Mouse (Mus musculus): ENCODE measurements at regions not wholly inside any gene's neighbourhood (a gene's known extent, or its start where the extent isn't known, plus 50 kb on each side); places are given as distances from the start of the nearest gene placed in this dataset.

- Histone ChIP-seq H3K9ac (ENCODE audit: control insufficient read depth, low read depth, low read length, poor library complexity, severe bottlenecking) (no peak overlapping the region), H3K27me3 (ENCODE audit: control insufficient read depth in 1 of 2, insufficient read depth in 2 of 2, low read length in 2 of 2) (no peaks in the 10 kb centered on the region), H3K36me3 (ENCODE audit: control insufficient read depth in 1 of 2, insufficient read depth in 2 of 2, low read length in 2 of 2) (no peaks in the 10 kb centered on the region), H3K27ac (ENCODE audit: control insufficient read depth, low read depth, low read length) (no peak overlapping the region), H3K4me3 (ENCODE audit: control insufficient read depth in 1 of 2, insufficient read depth in 1 of 2, low read depth in 2 of 2, low read length in 2 of 2) (no peak overlapping the region), H3K4me1 (ENCODE audit: control insufficient read depth in 1 of 2, insufficient read depth in 2 of 2, low read length in 2 of 2) (no peaks in the 10 kb centered on the region), H3K9me3 (replicated peaks; ENCODE audit: insufficient read depth, low read length) (no peaks in the 10 kb centered on the region), H3K79me2 (ENCODE audit: control insufficient read depth, insufficient read depth, low read length, poor library complexity) (no peaks in the 10 kb centered on the region)
- DNase-seq (ENCODE audit: low read depth, low spot score): no peak
- TF ChIP-seq MAX (IDR thresholded peaks at IDR 0.05; ENCODE audit: low read length): no peak
- TF ChIP-seq TAL1 (IDR thresholded peaks at IDR 0.05; ENCODE audit: low read length): no peak
- TF ChIP-seq TBP (IDR thresholded peaks at IDR 0.05; ENCODE audit: low read depth, low read length): no peak
- no peak for TF ChIP-seq MYC (IDR thresholded peaks at IDR 0.05; ENCODE audit: low read depth, low read length)
- no peak for TF ChIP-seq MEF2A (IDR thresholded peaks at IDR 0.05; ENCODE audit: extremely low read depth, insufficient replicate concordance, low read depth, low read length, poor library complexity, severe bottlenecking)
- no peak for TF ChIP-seq MAZ (IDR thresholded peaks at IDR 0.05; ENCODE audit: low read depth, low read length)
- no peak for TF ChIP-seq GATA1 (IDR thresholded peaks at IDR 0.05; ENCODE audit: low read depth, low read length)
Observed at GRCm38 (mm10) chr8:42442786-42443185, 698.5 kb downstream of the Triml1 start.

- no peaks in the 10 kb centered on the region for H3K79me2 ChIP-seq (ENCODE audit: control insufficient read depth, insufficient read depth, low read length, poor library complexity)
- no peaks in the 10 kb centered on the region for H3K27me3 ChIP-seq (ENCODE audit: control insufficient read depth in 1 of 2, insufficient read depth in 2 of 2, low read length in 2 of 2)
- H3K9ac ChIP-seq (ENCODE audit: control insufficient read depth, low read depth, low read length, poor library complexity, severe bottlenecking): no peak overlapping the region
- no peak overlapping the region for H3K4me3 ChIP-seq (ENCODE audit: control insufficient read depth in 1 of 2, insufficient read depth in 1 of 2, low read depth in 2 of 2, low read length in 2 of 2)
- peaks cover 0 to 3% of the 10 kb centered on the region in 2 experiments; a peak in 2 of 4 replicates for H3K4me1 ChIP-seq (ENCODE audit: control insufficient read depth in 1 of 2, insufficient read depth in 2 of 2, low read length in 2 of 2)
- H3K36me3 ChIP-seq (ENCODE audit: control insufficient read depth in 1 of 2, insufficient read depth in 2 of 2, low read length in 2 of 2): peaks cover 0 to 4% of the 10 kb centered on the region in 2 experiments; a peak in 2 of 4 replicates
- TF ChIP-seq TCF12 (IDR thresholded peaks at IDR 0.05; ENCODE audit: low read depth, low read length): no peak
- no peak for TF ChIP-seq UBTF (IDR thresholded peaks at IDR 0.05; ENCODE audit: borderline replicate concordance, insufficient read depth, low read depth, low read length)
- H3K27ac ChIP-seq (ENCODE audit: control insufficient read depth, low read depth, low read length): no peak overlapping the region
- DNase-seq (ENCODE audit: low read depth, low spot score): no peak
- H3K9me3 ChIP-seq (replicated peaks; ENCODE audit: insufficient read depth, low read length): no peaks in the 10 kb centered on the region
Observed at GRCm38 (mm10) chr8:42402632-42403031, 738.7 kb downstream of the Triml1 start.

GRCm38 (mm10) chr8:42396886-42397285 lies 744.4 kb downstream of the Triml1 start:
- H3K27ac ChIP-seq (ENCODE audit: control insufficient read depth, low read depth, low read length): peak overlapping the region; percentile 56
- DNase-seq (ENCODE audit: low read depth, low spot score): peak; percentile 56
- no peak overlapping the region for H3K9ac ChIP-seq (ENCODE audit: control insufficient read depth, low read depth, low read length, poor library complexity, severe bottlenecking)
- H3K4me1 ChIP-seq (ENCODE audit: control insufficient read depth in 1 of 2, insufficient read depth in 2 of 2, low read length in 2 of 2): peaks cover 2 to 6% of the 10 kb centered on the region in 2 experiments; a peak in 2 of 4 replicates
- TF ChIP-seq TAL1 (IDR thresholded peaks at IDR 0.05; ENCODE audit: low read length) (peak; percentile 20; the same call in 1 of the 2 replicates), ELF1 (IDR thresholded peaks at IDR 0.05; ENCODE audit: low read depth, low read length) (peak; percentile 11; the same call in 1 of the 2 replicates), TBP (IDR thresholded peaks at IDR 0.05; ENCODE audit: low read depth, low read length) (0 out of 2 replicates have a peak, but pooled peaks have one; percentile 9), POLR2AphosphoS2 (IDR thresholded peaks at IDR 0.05; ENCODE audit: low read length) (no peak), TCF12 (IDR thresholded peaks at IDR 0.05; ENCODE audit: low read depth, low read length) (peak; percentile 88), RCOR1 (IDR thresholded peaks at IDR 0.05; ENCODE audit: low read depth, low read length) (peak; percentile 67; the same call in 1 of the 2 replicates), USF2 (IDR thresholded peaks at IDR 0.05; ENCODE audit: borderline replicate concordance in 1 of 2, insufficient read depth in 1 of 2, low read depth in 1 of 2, low read length in 2 of 2) (no peak), MYB (IDR thresholded peaks at IDR 0.05; ENCODE audit: low read depth, low read length) (peak; percentile 68), MAFK (IDR thresholded peaks at IDR 0.05; ENCODE audit: borderline replicate concordance, low read depth, low read length) (no peak), ETS1 (IDR thresholded peaks at IDR 0.05; ENCODE audit: low read depth, low read length) (peak; percentile 70), GATA1 (IDR thresholded peaks at IDR 0.05; ENCODE audit: low read depth, low read length) (peak; percentile 77), SIN3A (IDR thresholded peaks at IDR 0.05; ENCODE audit: low read length) (peak; percentile 56; the same call in 1 of the 2 replicates), POLR2AphosphoS5 (IDR thresholded peaks at IDR 0.05; ENCODE audit: borderline replicate concordance, low read depth, low read length) (no peak), EP300 (IDR thresholded peaks at IDR 0.05; ENCODE audit: low read depth in 1 of 2, low read length in 2 of 2) (peak; percentile 82 to 94), BHLHE40 (IDR thresholded peaks at IDR 0.05; ENCODE audit: borderline replicate concordance, low read depth, low read length) (no peak)
- H3K9me3 ChIP-seq (replicated peaks; ENCODE audit: insufficient read depth, low read length): no peaks in the 10 kb centered on the region
- no peaks in the 10 kb centered on the region for H3K27me3 ChIP-seq (ENCODE audit: control insufficient read depth in 1 of 2, insufficient read depth in 2 of 2, low read length in 2 of 2)
- peak overlapping the region in 1 of 2 experiments; percentile 19; a peak in 2 of 4 replicates for H3K4me3 ChIP-seq (ENCODE audit: control insufficient read depth in 1 of 2, insufficient read depth in 1 of 2, low read depth in 2 of 2, low read length in 2 of 2)
- H3K79me2 ChIP-seq (ENCODE audit: control insufficient read depth, insufficient read depth, low read length, poor library complexity): no peaks in the 10 kb centered on the region
- H3K36me3 ChIP-seq (ENCODE audit: control insufficient read depth in 1 of 2, insufficient read depth in 2 of 2, low read length in 2 of 2): peaks cover 0 to 4% of the 10 kb centered on the region in 2 experiments; a peak in 2 of 4 replicates
